Mouse (Mus musculus): ENCODE data around the gene Gm20388. TPM values are rescaled to one million over a fixed set of nuclear protein-coding genes. Genes with fewer than 3 reads are reported as not detected.

Gene Gm20388
- polyA plus RNA-seq, 1 experiment = 59.3 TPM

- no peak for DNase-seq (ENCODE audit: low read depth)
- TF ChIP-seq CTCF (IDR thresholded peaks at IDR 0.05; ENCODE audit: borderline replicate concordance, extremely low read depth, insufficient read depth, insufficient read length) (no peak), POLR2A (IDR thresholded peaks at IDR 0.05; ENCODE audit: borderline replicate concordance, extremely low read depth, insufficient read depth, insufficient read length, poor library complexity, severe bottlenecking) (no peak)
Observed at GRCm38 (mm10) chr8:121553831-121554475, 1643.3 kb downstream of the Gm20388 start.

GRCm38 (mm10) chr8:121557746-121558145 lies 1647.1 kb downstream of the Gm20388 start:
- TF ChIP-seq CTCF (IDR thresholded peaks at IDR 0.05; ENCODE audit: borderline replicate concordance, extremely low read depth, insufficient read depth, insufficient read length) = no peak
- TF ChIP-seq POLR2A (IDR thresholded peaks at IDR 0.05; ENCODE audit: borderline replicate concordance, extremely low read depth, insufficient read depth, insufficient read length, poor library complexity, severe bottlenecking) = no peak
- DNase-seq (ENCODE audit: low read depth) = no peak

DNA sequence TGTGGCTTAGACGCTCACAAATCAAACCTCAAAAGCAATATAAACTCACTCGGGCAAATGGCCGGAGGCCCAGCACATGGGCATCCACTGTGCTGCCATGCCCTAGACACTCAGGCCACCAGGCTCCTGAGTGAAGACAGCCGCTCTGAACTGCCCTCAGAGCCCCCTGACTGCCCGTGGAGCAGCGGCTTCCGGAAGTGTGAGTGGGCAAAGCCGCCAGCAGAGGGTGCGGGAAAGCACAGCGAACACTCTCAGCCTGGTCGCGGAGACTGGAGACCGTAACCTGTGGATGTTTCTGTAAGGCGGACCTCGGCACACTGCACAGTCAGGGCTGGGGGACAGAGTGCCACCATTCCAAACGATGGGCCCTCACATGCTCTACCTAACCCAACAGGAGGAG lies 1647.9 kb downstream of the Gm20388 start:
- no peak for DNase-seq (ENCODE audit: low read depth)
- TF ChIP-seq POLR2A (IDR thresholded peaks at IDR 0.05; ENCODE audit: borderline replicate concordance, extremely low read depth, insufficient read depth, insufficient read length, poor library complexity, severe bottlenecking) (no peak), CTCF (IDR thresholded peaks at IDR 0.05; ENCODE audit: borderline replicate concordance, extremely low read depth, insufficient read depth, insufficient read length) (no peak)

GRCm38 (mm10) chr8:121559801-121560200 lies 1649.2 kb downstream of the Gm20388 start:
- TF ChIP-seq CTCF (IDR thresholded peaks at IDR 0.05; ENCODE audit: borderline replicate concordance, extremely low read depth, insufficient read depth, insufficient read length) (no peak), POLR2A (IDR thresholded peaks at IDR 0.05; ENCODE audit: borderline replicate concordance, extremely low read depth, insufficient read depth, insufficient read length, poor library complexity, severe bottlenecking) (no peak)

DNA sequence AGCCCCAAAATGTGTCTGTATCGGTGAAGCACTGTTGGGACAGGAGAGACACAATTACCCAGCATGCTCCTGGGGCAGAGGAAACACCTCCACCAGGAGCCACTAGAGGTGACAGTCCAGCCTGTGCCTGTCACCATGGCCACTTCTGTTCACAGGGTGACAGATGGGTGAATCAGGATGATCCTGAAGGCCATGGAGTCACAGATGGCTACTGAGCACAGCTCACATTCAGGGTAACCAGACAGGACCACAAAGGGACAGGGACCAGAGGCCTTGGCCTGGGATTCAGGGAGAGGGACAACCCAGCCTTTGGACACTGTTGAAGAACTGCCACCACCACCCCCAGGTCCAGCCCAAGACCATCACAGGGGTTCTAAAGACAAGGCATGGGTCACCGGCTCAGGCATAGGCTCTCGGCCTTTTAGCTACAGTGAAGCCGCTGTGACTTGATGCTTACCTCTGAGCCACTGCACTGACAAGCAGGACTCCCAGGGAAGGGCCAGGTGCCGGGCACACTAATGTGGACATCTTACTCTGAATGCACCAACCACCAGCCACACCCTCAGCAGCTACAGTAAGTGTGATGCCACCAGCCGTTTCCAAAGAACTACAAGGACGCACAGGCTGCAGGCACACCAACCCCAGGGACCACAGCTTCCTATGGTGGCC lies 1649.9 kb downstream of the Gm20388 start:
- TF ChIP-seq CTCF (IDR thresholded peaks at IDR 0.05; ENCODE audit: borderline replicate concordance, extremely low read depth, insufficient read depth, insufficient read length) (no peak), POLR2A (IDR thresholded peaks at IDR 0.05; ENCODE audit: borderline replicate concordance, extremely low read depth, insufficient read depth, insufficient read length, poor library complexity, severe bottlenecking) (no peak)
- no peak for DNase-seq (ENCODE audit: low read depth)

More at GRCm38 (mm10) chr8:121559801-121560200, 1649.2 kb downstream of the Gm20388 start:
- no peak for DNase-seq (ENCODE audit: low read depth)

- TF ChIP-seq CTCF (IDR thresholded peaks at IDR 0.05; ENCODE audit: borderline replicate concordance, extremely low read depth, insufficient read depth, insufficient read length) = no peak
- no peak for TF ChIP-seq POLR2A (IDR thresholded peaks at IDR 0.05; ENCODE audit: borderline replicate concordance, extremely low read depth, insufficient read depth, insufficient read length, poor library complexity, severe bottlenecking)
- no peak for DNase-seq (ENCODE audit: low read depth)
Observed at GRCm38 (mm10) chr8:121561636-121562345, 1651.2 kb downstream of the Gm20388 start.

DNA sequence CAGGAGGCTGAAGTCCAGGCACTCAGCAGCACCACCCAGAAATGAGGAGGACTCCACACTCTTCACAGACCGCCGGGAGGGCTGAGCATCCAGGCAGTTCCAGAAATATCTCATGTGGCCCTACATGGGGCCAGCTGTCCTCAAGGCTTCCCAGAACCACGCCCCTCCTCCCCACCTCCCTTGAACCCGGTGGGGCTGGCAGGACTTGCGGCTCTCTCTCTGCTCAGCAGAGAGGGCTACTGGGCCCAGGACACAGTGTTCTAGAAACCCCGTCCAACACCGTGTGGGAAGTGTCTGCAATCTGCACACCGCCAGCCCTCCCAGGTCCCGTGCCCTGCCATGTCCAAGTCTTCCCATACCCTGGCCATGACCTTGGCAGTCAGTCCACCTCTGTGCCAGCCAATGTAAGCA lies 1652.3 kb downstream of the Gm20388 start:
- DNase-seq (ENCODE audit: low read depth) = no peak
- TF ChIP-seq POLR2A (IDR thresholded peaks at IDR 0.05; ENCODE audit: borderline replicate concordance, extremely low read depth, insufficient read depth, insufficient read length, poor library complexity, severe bottlenecking) = no peak
- no peak for TF ChIP-seq CTCF (IDR thresholded peaks at IDR 0.05; ENCODE audit: borderline replicate concordance, extremely low read depth, insufficient read depth, insufficient read length)

- no peak for DNase-seq (ENCODE audit: low read depth)
- TF ChIP-seq CTCF (IDR thresholded peaks at IDR 0.05; ENCODE audit: borderline replicate concordance, extremely low read depth, insufficient read depth, insufficient read length) = no peak
- no peak for TF ChIP-seq POLR2A (IDR thresholded peaks at IDR 0.05; ENCODE audit: borderline replicate concordance, extremely low read depth, insufficient read depth, insufficient read length, poor library complexity, severe bottlenecking)
Observed at GRCm38 (mm10) chr8:121563701-121564100, 1653.1 kb downstream of the Gm20388 start.

DNA sequence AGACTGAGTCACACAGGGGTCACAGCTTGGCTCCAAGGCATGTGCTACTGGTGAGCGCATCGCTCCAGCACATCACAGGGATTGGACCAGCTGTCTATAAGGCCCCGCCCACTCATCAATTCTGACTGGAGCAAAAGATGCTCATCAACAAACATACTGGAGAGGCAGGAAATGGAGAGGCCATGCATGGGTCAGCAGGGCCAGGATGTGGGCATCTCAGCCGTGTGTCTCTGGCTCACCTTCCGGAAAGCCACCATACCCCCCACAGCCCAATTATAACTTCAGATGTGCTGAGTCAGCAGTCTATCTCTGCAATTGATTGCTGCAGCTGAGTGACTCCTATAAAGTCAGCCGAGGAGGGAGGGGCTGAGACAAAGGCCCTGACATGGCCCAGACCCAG lies 1657.7 kb downstream of the Gm20388 start:
- DNase-seq (ENCODE audit: low read depth) = no peak
- TF ChIP-seq POLR2A (IDR thresholded peaks at IDR 0.05; ENCODE audit: borderline replicate concordance, extremely low read depth, insufficient read depth, insufficient read length, poor library complexity, severe bottlenecking) (no peak), CTCF (IDR thresholded peaks at IDR 0.05; ENCODE audit: borderline replicate concordance, extremely low read depth, insufficient read depth, insufficient read length) (no peak)

GRCm38 (mm10) chr8:121570335-121570734 lies 1659.7 kb downstream of the Gm20388 start:
- TF ChIP-seq CTCF (IDR thresholded peaks at IDR 0.05; ENCODE audit: borderline replicate concordance, extremely low read depth, insufficient read depth, insufficient read length) (no peak), POLR2A (IDR thresholded peaks at IDR 0.05; ENCODE audit: borderline replicate concordance, extremely low read depth, insufficient read depth, insufficient read length, poor library complexity, severe bottlenecking) (no peak)
- DNase-seq (ENCODE audit: low read depth) = no peak

DNA sequence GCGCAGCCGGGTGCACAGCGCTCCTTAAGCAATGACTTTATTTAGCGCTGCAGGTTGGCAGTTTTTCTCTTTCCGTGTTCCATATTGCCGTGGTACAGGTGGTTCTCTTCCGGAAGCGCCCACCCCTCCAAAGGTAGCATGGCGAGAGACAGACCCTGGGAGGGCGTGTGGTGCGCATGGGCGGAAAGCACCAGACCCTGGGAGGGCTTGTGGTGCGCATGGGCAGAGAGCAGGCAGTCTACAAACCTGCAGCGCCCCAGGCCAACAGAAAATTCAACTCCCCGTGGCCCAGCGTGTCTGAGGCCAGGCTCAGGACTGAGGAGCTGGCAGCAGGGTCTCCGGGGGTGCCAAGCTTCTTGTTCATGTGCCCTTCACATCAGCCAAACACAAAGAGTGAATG lies 1660.2 kb downstream of the Gm20388 start:
- no peak for DNase-seq (ENCODE audit: low read depth)
- TF ChIP-seq POLR2A (IDR thresholded peaks at IDR 0.05; ENCODE audit: borderline replicate concordance, extremely low read depth, insufficient read depth, insufficient read length, poor library complexity, severe bottlenecking) (no peak), CTCF (IDR thresholded peaks at IDR 0.05; ENCODE audit: borderline replicate concordance, extremely low read depth, insufficient read depth, insufficient read length) (no peak)

Data from brain, embryonic 14.5 days (tissue).